Mouse (Mus musculus) hindbrain, embryonic 13.5 days (tissue): ENCODE measurements around the gene Irgm2. TPM values are rescaled to one million over a fixed set of nuclear protein-coding genes. Genes with fewer than 3 reads are reported as not detected.
A peak's percentile ranks its signal among the peaks of the same experiment; 100 is the strongest.
"Not testable (repeated sequence)": the region's sequence is repeated elsewhere in the genome, so short reads cannot be mapped to it uniquely, and the experiment has no call there.

Experiments used
- ATAC-seq: fragments of 200-750 bp; cut with Nextera tagmentation; 2 replicates; pipeline ENCODE4 v1.8.0; 2017; ENCODE audit warnings: moderate TSS enrichment; ENCODE audit not compliant: low FRiP score
- H3K27ac ChIP-seq: fragments of 300-500 bp; sonication (generic); 2 replicates; pipeline ENCODE4 v1.5.1; 2015; ENCODE audit warnings: inconsistent platforms, mild to moderate bottlenecking, moderate library complexity
- H3K27me3 ChIP-seq: fragments of 300-500 bp; sonication (generic); 2 replicates; pipeline ENCODE4 v1.6.1; 2015; ENCODE audit warnings: mild to moderate bottlenecking, inconsistent platforms
- H3K36me3 ChIP-seq: fragments of 300-500 bp; sonication (generic); 2 replicates; pipeline ENCODE4 v1.6.1; 2015; ENCODE audit warnings: mild to moderate bottlenecking, inconsistent platforms
- H3K4me1 ChIP-seq: fragments of 300-500 bp; sonication (generic); replicated peaks from 2 replicates; pipeline ENCODE4 v1.6.1; 2015; ENCODE audit warnings: inconsistent platforms
- H3K4me2 ChIP-seq: fragments of 300-500 bp; sonication (generic); 2 replicates; pipeline ENCODE4 v1.6.1; 2015; ENCODE audit warnings: inconsistent platforms, mild to moderate bottlenecking, moderate library complexity
- H3K4me3 ChIP-seq: fragments of 300-500 bp; sonication (generic); 2 replicates; pipeline ENCODE4 v1.5.1; 2015; ENCODE audit warnings: mild to moderate bottlenecking, inconsistent platforms
- H3K9ac ChIP-seq: fragments of 300-500 bp; sonication (generic); 2 replicates; pipeline ENCODE4 v1.6.1; 2015; ENCODE audit warnings: mild to moderate bottlenecking, inconsistent platforms
- H3K9me3 ChIP-seq: fragments of 300-500 bp; sonication (generic); 2 replicates; pipeline ENCODE4 v1.6.1; 2016; ENCODE audit warnings: inconsistent platforms
- WGBS: fragments of 180-500 bp; shearing (Covaris S2); methylation state at CpG from one replicate; pipeline ENCODE4 v1.1.7; 2015; 5-methylcytosine and 5-hydroxymethylcytosine counted together
- polyA plus RNA-seq: library from polyadenylated mRNA; unstranded; fragments of >200 nt; fragmentation: Nextera tagmentation; extraction: Ambion mirVana; gene quantifications from 2 replicates; pipeline ENCODE4 v1.2.1, GENCODE M21; 2015

Irgm2 gene
- 0.75 and 0.99 TPM in 2 replicates for polyA plus RNA-seq

DNA sequence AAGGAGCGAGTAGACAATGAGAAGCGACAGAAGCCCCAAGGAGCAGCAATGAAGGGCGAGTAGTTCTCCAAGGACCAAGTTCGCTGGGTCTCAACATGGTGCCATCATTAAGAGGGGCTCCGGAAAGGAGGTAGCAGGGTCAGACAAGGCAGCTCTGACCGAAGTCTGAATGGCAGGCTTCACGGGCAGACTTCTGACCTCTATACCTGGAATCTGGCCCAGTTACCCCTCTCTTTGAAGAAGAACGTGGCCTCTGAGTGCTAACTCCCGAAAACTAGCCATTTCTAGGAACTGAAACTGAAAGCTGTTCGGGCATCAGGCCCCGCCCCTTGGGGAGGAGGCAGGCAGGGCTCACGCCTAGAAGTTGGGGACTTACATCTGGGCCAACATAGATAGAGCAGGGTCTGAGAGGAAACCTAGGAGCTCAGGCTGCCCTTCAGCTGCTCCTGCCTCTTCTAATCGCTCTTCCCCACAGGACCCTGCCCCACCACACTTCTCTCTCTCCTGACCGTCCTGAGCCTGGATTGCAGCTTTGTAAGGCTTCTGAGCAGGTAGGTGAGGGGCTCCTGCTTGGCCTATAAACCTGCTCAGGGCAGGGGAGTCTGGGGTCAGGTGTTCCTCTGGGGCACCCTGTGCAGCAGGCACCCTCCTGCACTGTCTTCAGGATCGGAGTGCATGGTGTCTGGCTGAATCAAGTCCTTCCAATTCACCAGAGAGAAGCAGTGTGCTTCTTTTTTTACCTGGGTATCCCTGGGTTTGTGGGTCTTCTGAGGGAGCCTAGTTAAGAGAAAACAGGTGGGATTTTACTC, at the start of gene Irgm2, which contains the start of gene Igtp:
Gene Irgm2, plus strand, starts transcription at position 390 of the 809 bp plus-strand sequence.
Gene Igtp, plus strand, starts transcription at position 328 of the 809 bp plus-strand sequence.
- H3K4me1 ChIP-seq, H3K27ac ChIP-seq, H3K9me3 ChIP-seq, H3K27me3 ChIP-seq, ATAC-seq, H3K36me3 ChIP-seq: not testable (repeated sequence)
- 6% methylated on average over 14 of the region's 15 CpGs for WGBS
- Histone ChIP-seq H3K4me2 (peak within 1 kb of the TSS; percentile 58), H3K4me3 (peak within 1 kb of the TSS; percentile 42), H3K9ac (peak within 1 kb of the TSS; percentile 46; the same call in 1 of the 2 replicates)

DNA sequence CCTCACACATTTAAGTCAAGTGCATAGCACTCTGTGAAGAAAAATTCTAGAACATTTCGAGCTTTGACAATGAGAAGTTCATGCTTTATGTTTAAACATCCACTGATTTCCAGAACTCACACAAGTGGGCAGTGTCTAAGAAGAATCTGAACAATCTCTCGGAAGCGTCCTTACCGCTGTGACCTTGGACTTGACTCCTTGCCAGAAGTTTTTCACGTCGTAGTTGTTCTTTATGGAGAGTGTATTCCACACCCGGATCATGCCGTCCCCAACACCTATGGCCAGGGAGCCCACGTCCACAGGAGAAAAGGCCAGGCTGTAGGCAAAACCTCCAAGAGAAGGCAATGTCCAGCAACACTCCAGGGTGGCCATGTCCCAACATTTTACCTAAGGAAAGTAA, 44.0 kb upstream of the Irgm2 start:
- H3K36me3 ChIP-seq = peaks cover 87% of the 10 kb centered on the region
- ATAC-seq = no peak
- H3K9ac ChIP-seq = no peak overlapping the region
- no peaks in the 10 kb centered on the region for H3K27me3 ChIP-seq
- 93% methylated on average over 9 of the region's 9 CpGs for WGBS
- H3K27ac ChIP-seq = no peak overlapping the region
- H3K4me2 ChIP-seq = no peak overlapping the region
- H3K4me1 ChIP-seq = no peaks in the 10 kb centered on the region
- H3K9me3 ChIP-seq = no peaks in the 10 kb centered on the region
- H3K4me3 ChIP-seq = no peak overlapping the region

DNA sequence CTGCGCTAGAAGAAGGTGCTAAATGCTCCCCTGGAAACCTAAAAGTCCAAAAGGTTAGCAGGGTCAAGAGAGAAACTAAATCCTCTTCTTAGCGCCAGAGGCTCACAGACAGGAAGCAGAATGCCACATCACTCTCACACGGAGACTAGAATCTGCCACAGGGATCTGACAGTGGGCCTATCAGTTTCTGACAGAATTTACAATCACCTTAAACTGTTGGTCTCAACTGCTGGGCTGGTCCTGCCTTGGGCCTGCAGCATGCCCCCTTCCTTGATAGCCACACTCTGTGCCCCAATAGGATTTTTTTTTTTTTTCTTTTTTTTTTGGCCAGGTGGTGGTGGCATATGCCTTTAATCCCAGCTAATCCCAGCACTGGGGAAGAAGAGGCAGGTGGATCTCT, 42.5 kb upstream of the Irgm2 start:
- peaks cover 88% of the 10 kb centered on the region for H3K36me3 ChIP-seq
- H3K27me3 ChIP-seq = no peaks in the 10 kb centered on the region
- ATAC-seq = no peak
- H3K4me1 ChIP-seq = no peaks in the 10 kb centered on the region
- no peak overlapping the region for H3K27ac ChIP-seq
- no peaks in the 10 kb centered on the region for H3K9me3 ChIP-seq
- no peak overlapping the region for H3K9ac ChIP-seq
- no peak overlapping the region for H3K4me3 ChIP-seq
- no peak overlapping the region for H3K4me2 ChIP-seq
- WGBS = 90% methylated on average over 3 of the region's 3 CpGs

GRCm38 (mm10) chr11:58165072-58165471, 34.3 kb upstream of the Irgm2 start:
- Histone ChIP-seq H3K4me3 (no peak overlapping the region), H3K36me3 (peaks cover 62% of the 10 kb centered on the region), H3K4me2 (no peak overlapping the region), H3K27ac (no peak overlapping the region), H3K9ac (no peak overlapping the region), H3K9me3 (no peaks in the 10 kb centered on the region; the same call in 1 of the 2 replicates), H3K27me3 (no peaks in the 10 kb centered on the region), H3K4me1 (peaks cover 9% of the 10 kb centered on the region)
- WGBS = 91% methylated on average over 2 of the region's 2 CpGs
- no peak for ATAC-seq

- Histone ChIP-seq H3K4me2 (peak overlapping the region; percentile 72), H3K4me3 (peak overlapping the region; percentile 77), H3K4me1 (peaks cover 22% of the 10 kb centered on the region), H3K27me3 (no peaks in the 10 kb centered on the region), H3K27ac (peak overlapping the region; percentile 71), H3K9ac (peak overlapping the region; percentile 83), H3K9me3 (no peaks in the 10 kb centered on the region; the same call in 1 of the 2 replicates), H3K36me3 (peaks cover 37% of the 10 kb centered on the region)
- whole genome bisulfite sequencing = under 1% methylated on average over 8 of the region's 8 CpGs
- no peak for ATAC-seq
Observed at GRCm38 (mm10) chr11:58167822-58168166, 31.6 kb upstream of the Irgm2 start.

- peak within 1 kb of the TSS; percentile 71 for H3K27ac ChIP-seq
- H3K4me3 ChIP-seq = peak within 1 kb of the TSS; percentile 77
- peaks cover 26% of the 10 kb centered on the region for H3K4me1 ChIP-seq
- 1% methylated on average over 61 of the region's 71 CpGs for WGBS
- H3K9me3 ChIP-seq = no peaks in the 10 kb centered on the region; the same call in 1 of the 2 replicates
- peak; percentile 84 for ATAC-seq
- H3K27me3 ChIP-seq = no peaks in the 10 kb centered on the region
- peak within 1 kb of the TSS; percentile 83 for H3K9ac ChIP-seq
- peaks cover 35% of the 10 kb centered on the region for H3K36me3 ChIP-seq
- H3K4me2 ChIP-seq = peak within 1 kb of the TSS; percentile 72
Observed at GRCm38 (mm10) chr11:58168167-58168915, 31.1 kb upstream of the Irgm2 start, which contains the start of gene Gemin5. Gene Gemin5, minus strand, starts transcription at chr11:58168539.

- Histone ChIP-seq H3K27ac (no peak overlapping the region), H3K4me3 (no peak overlapping the region), H3K4me2 (no peak overlapping the region), H3K36me3 (peaks cover 35% of the 10 kb centered on the region), H3K9me3 (no peaks in the 10 kb centered on the region; the same call in 1 of the 2 replicates), H3K27me3 (no peaks in the 10 kb centered on the region), H3K4me1 (peaks cover 26% of the 10 kb centered on the region), H3K9ac (no peak overlapping the region)
- WGBS = 86% methylated on average over 4 of the region's 4 CpGs
- ATAC-seq = no peak
Observed at GRCm38 (mm10) chr11:58169666-58170065, 29.8 kb upstream of the Irgm2 start.

DNA sequence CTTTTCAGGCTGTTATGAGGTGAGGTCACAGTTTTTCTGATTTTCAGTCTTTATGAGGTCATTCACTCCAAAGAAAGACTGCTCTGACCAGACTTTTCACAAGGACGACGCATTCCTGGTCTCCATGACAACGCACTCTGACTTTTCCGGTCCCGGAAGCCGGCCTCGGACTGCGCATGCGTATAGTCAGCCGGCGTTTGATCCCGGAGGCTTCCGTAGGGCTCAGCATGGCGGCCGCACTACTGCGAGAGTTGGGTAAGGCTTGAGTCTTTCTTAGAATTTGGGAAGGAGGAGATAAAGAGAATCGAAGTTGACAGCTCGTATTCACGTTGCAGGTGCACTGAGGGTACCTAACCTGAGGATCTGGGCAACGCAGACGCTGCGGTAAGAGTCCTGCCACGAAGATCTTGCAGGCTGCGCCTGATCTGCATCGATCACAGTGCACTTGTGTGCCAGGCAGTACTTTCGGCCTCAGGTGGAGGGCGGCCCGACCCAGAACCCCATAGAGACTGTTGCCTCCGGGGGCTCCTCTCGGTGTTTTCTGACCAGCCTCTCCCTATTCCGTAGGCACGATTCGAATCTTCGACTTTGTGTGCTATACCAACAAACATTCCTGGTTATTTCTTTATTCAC, 27.8 kb upstream of the Irgm2 start, which contains the start of gene Mrpl22:
Gene Mrpl22, plus strand, starts transcription at position 203 of the 633 bp plus-strand sequence.
- Histone ChIP-seq H3K36me3 (peaks cover 34% of the 10 kb centered on the region), H3K4me2 (peak within 1 kb of the TSS; percentile 86), H3K27me3 (no peaks in the 10 kb centered on the region), H3K9ac (peak within 1 kb of the TSS; percentile 82), H3K27ac (peak within 1 kb of the TSS; percentile 78), H3K4me1 (peaks cover 26% of the 10 kb centered on the region), H3K9me3 (no peaks in the 10 kb centered on the region), H3K4me3 (peak within 1 kb of the TSS; percentile 79)
- ATAC-seq = peak; percentile 81
- WGBS = 1% methylated on average over 34 of the region's 34 CpGs

GRCm38 (mm10) chr11:58179563-58179962, 19.9 kb upstream of the Irgm2 start:
- peaks cover 56% of the 10 kb centered on the region for H3K36me3 ChIP-seq
- WGBS = 23% methylated on average over 3 of the region's 3 CpGs
- H3K9me3 ChIP-seq = no peaks in the 10 kb centered on the region
- H3K9ac ChIP-seq = no peak overlapping the region
- no peak overlapping the region for H3K4me2 ChIP-seq
- no peaks in the 10 kb centered on the region for H3K4me1 ChIP-seq
- H3K27me3 ChIP-seq = no peaks in the 10 kb centered on the region
- no peak overlapping the region for H3K4me3 ChIP-seq
- ATAC-seq = no peak
- H3K27ac ChIP-seq = no peak overlapping the region

DNA sequence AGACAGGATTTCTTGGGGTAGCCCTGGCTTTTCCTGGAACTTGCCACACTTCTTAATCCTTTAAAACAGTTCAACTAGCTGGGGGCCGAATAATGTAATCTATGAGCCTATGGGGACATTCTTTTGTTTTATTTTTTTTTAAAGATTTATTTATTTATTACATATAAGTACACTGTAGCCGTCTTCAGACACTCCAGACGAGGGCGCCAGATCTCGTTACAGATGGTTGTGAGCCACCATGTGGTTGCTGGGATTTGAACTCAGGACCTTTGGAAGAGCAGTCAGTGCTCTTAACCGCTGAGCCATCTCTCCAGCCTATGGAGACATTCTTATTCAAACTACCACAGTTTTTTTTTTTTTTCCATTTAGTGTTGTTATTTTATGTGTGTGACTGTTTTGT, 19.4 kb upstream of the Irgm2 start:
- H3K27ac ChIP-seq, H3K9ac ChIP-seq, H3K4me3 ChIP-seq, H3K27me3 ChIP-seq, H3K4me2 ChIP-seq, ATAC-seq, H3K4me1 ChIP-seq, H3K9me3 ChIP-seq: not testable (repeated sequence)
- peaks cover 53% of the 10 kb centered on the region for H3K36me3 ChIP-seq
- WGBS = 94% methylated on average over 6 of the region's 6 CpGs

- ATAC-seq = no peak
- Histone ChIP-seq H3K4me2 (no peak overlapping the region), H3K4me1 (no peaks in the 10 kb centered on the region), H3K4me3 (no peak overlapping the region), H3K36me3 (peaks cover 45% of the 10 kb centered on the region), H3K27me3 (no peaks in the 10 kb centered on the region), H3K27ac (no peak overlapping the region), H3K9me3 (no peaks in the 10 kb centered on the region), H3K9ac (no peak overlapping the region)
- WGBS = 93% methylated on average over 7 of the region's 7 CpGs
Observed at GRCm38 (mm10) chr11:58180756-58181155, 18.7 kb upstream of the Irgm2 start.

GRCm38 (mm10) chr11:58183579-58183978, 15.8 kb upstream of the Irgm2 start:
- Histone ChIP-seq H3K27ac (no peak overlapping the region), H3K4me3 (no peak overlapping the region), H3K27me3 (no peaks in the 10 kb centered on the region), H3K36me3 (peaks cover 17% of the 10 kb centered on the region), H3K9me3 (no peaks in the 10 kb centered on the region), H3K4me2 (no peak overlapping the region), H3K4me1 (no peaks in the 10 kb centered on the region), H3K9ac (no peak overlapping the region)
- ATAC-seq = no peak
- 92% methylated on average over 3 of the region's 3 CpGs for WGBS
